Mouse (Mus musculus) retina, postnatal 1 day (tissue): ENCODE data around the gene Manbal.

ENCODE experiments used
- DNase-seq: peaks from one replicate; pipeline ENCODE4 v3.0.0-alpha.2; 2012

The Manbal gene

DNA sequence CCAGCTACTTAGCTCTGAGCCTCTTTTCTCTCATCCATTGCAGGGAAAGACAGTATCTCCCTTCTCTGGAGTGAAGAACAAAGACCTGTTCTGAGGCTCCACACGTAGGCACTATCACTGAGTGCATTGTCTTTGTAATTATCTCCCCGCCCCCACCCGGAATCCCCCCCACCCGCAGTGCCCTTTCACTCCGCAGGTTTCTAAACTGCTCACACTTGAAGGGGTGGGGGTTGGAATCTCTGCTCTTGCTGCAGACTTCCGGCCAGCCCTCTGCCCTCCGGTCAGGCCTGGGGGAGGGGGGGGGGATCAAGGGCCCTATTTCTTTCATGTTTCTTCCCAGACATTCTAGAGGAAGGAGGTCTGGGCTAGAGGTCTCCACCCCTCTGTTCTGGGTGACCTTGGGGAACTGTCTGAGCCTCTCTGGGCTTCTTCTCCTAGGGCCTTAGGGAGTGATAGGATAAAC lies 51.2 kb downstream of the Manbal start:
- peak; percentile 77 for DNase-seq

DNA sequence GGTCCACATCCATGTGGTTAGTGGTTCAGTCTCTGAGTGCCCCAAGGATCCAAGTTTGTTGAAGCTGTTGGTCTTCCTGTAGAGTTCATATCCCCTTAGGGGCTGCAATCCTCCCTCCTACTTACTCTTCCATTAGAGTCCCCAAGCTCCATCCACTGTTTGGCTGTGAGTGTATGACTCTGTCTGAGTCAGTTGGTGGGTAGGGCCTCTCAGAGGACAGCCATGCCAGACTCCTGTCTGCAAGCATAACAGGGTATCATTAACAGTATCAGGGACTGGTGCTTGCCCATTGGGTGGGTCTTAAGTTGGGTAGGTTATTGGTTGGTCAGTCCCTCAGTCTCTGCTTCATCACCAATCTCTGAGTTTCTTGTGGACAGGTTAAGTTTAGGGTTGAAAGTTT lies 52.1 kb downstream of the Manbal start:
- no peak for DNase-seq

DNA sequence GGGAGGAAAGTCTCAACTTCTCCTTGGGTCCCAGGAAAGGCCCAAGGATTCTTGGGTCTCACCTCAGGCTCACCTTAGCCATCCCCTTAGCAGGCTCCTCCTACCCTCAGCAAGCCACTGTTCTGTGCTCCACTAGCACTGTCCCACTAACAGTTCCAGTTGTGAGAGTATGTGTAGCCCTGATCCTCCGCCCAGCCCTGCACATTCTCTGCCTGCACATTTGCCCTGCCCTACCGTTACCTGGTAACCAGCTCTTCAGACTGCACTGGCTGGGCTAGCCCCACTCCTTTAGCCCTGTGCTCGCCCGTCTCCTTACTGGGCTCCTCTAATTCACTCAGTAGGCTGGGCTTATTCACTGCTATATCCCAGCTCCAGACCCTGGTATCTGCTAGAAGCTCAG lies 53.0 kb downstream of the Manbal start:
- DNase-seq: no peak

DNA sequence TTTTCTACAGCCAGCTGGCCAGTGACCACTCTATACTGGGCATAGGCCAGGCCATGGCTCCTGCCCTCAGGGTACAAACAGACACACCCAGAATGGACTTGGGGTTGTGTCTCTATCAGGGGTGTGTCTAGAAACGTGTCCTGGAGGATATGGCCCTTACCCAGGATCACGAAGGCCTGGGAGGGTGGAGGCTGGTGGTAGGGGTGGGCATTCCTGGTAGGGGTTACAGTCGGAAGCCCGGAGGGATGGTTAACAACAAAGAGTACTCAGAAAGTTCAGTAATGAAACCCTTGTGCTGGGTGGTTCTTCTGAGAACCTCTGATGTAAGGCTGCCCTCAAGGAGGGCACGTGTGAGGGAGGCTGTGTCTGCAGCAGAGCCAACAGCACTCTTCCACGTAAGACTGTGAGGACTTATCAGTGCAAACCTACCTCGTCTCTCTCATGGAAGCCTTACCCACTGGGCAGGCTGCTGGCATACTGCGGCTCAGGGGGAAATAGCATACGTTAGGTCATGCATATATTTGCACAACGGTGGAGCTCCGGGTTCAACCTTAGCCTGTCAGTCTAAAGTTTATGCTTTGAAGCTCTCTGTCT lies 54.8 kb downstream of the Manbal start:
- no peak for DNase-seq

DNA sequence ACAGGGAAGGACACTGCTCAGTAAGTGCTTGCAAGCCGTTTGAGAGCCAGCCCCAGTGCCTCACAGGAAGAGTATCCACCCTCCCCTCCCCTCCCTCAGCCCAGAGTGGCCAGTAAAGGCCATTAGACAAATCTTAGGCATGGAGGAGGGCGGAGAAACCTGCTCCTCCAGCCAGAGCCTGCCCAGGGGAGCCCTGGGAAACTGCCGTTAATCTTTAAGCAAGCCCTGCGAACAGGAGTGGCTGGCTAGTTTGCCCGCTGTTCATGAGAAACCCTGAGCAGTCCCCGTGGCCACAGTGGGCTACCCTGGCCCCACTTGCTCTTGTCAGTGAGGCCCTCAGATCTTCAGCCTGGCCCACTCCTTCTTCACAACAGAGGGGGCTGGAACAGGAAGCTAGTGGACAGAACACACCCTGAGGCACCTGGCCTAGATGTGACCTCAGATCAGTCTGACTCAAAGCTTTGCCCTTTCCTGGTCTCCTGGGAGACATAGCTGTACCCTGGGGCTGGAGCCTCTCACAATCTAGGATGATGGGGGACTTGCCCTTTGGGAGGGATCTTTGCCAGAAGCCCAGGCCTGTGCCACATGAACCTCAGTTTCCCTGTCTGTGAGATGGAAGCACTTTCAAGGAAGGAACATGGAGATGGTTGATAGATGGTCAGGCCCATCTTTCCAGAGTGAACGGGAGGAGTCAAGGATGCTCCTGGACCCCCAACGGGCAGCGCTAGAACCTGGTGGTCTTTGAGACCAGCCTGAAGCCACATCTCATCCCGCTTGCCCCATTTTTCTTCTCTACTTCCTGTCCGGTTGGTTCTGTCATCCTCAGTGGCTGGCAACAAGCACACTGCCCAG lies 55.7 kb downstream of the Manbal start:
- peak; percentile 60 for DNase-seq

DNA sequence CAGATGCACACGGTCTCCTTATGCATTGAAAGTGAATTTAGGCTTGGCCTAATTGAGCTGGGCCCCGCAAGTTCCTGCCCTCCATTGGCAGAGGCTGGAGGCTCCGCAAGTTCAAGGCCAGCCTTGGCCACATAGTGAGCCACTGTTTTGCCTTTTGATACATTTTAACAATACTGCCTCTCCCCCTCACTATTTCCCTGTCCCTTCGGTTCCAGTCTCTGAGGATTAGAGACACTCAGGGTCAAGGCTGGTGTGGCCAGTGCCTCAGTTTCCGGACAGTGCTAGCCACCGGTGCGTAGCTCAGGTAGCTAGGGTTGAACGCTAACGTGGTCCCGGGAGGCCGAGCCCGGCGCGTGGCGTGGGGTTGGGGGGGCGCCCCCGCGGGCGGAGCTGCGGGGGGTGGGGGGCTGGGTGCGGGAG lies 56.3 kb downstream of the Manbal start:
- peak; percentile 46 for DNase-seq

DNA sequence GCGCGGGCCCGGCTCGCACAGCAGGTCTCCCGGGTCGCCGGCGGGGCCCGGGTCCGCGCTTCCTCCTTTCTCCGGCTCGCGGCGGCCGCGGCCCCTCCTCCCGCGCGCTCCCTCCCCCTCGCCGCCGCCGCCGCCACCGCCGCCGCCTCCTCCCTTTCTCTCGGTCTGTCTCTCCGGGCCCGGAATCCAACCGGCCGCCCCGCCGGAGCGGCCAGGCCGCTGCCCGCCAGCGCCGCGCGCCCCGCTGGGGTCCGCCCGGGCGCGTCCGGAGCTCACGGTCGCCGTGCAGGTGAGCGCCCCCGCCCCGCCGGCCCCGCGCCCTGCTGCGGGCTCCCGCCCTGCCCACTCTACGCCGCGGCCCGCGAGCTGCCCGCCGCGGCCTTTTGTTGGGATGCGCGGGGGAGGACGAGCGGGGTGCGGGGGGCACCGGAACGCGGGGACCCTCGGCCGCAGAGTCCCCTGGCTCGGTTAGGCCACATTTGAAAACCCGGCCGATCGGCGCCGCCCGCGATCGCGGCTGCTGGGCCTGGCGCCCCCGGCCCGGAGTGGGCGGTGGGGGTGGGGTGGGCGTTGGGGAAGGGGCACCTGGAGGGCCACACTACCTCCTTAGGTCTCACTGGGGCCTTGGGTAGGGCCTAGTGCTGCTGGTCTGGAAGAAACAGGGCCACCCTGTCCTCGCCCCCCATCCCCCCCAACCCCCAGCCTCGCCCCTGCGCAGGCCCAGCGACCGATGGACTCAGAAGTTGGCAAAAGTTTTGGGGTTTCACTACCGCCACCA lies 56.9 kb downstream of the Manbal start:
- peak; percentile 52 for DNase-seq

DNA sequence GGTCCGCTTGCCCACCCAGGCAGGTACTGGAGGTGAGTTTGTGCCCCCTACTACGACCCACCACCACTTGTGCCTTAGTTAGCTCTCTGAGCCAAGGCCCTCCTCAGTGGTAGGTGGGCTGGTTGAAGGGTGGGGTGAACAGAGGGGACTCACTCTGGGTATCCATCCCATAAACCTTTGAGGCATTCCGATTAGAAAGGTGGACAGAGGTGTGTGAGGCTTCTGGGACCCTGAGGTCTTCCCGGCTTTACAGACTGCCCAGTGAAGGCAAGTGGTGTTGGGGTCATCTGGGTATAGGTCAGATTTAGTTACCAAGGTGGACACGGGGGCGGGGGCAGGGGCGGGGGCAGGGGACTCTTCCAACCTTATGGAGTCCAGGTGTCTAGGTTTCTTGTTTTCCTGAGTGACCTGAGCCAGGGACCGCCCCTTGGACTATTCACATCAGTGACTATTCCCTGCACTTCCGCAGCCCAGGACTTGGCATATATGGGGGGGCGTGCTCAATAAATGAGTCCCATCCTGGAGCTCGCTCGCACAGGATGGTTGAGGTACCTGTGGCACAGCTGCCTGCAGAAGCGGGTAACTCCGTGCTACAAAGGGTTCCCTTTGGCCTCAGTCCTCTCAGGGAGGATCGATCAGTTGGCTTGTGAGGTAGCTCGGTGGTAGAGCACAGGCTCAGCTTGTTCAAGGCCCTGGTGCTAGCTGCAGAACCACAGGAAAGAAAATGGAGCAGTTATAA lies 57.7 kb downstream of the Manbal start:
- no peak for DNase-seq

DNA sequence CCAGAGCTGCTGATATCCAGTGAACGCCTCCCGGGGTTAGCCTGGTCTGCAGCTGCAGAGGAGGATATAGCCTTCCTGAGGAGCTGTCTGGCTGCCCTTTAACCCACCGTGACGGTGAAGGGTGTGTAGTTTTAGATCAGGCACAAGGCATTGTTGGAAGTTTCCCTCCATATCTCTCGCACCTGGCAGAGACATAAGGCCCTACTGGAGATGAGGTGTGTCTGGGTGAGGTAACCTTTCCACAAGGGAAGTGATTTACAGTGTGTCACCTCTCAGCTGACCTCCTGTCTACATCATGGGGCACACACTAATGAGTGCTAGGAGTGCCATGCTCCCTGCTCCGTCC lies 58.2 kb downstream of the Manbal start:
- DNase-seq: no peak

DNA sequence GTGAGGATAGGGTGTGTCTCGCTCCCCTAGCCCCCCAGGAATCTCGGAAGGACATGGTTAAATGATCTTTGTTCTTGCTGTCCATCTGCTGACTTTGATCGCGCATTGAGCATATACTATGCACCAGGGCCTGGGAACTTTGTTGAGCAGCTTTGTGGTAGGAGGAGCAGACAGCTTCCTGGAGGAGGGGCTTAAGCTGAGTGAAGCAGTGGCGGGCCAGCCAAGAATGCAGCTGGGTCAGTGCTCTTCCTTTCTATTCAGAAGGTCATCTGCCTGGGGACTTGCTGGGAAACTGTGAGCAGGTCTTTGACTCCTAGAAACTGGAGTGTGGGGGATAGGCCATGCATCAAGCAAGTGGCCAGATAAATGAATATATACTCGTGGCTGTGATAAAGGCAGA lies 58.8 kb downstream of the Manbal start:
- DNase-seq: peak; percentile 40

DNA sequence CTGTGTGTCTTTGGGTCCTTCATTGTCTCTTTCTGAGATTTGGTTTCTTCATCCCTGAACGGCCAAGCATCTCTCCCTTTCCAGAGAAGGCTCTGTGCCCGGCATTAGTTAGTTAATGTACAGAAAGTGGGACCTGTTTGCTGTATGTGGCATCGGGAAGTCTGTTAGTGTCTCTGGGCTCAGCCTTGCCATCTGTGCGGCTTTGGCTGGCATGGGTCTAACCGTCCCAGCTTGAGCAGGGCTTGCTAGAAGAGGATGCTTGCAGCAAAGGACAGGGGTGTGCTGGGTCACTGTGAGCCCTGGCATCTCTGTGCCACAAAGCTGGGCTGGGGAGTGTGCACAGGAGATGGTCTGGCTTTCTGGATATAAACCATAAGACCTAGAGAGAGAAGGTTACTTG lies 59.8 kb downstream of the Manbal start:
- DNase-seq: no peak

DNA sequence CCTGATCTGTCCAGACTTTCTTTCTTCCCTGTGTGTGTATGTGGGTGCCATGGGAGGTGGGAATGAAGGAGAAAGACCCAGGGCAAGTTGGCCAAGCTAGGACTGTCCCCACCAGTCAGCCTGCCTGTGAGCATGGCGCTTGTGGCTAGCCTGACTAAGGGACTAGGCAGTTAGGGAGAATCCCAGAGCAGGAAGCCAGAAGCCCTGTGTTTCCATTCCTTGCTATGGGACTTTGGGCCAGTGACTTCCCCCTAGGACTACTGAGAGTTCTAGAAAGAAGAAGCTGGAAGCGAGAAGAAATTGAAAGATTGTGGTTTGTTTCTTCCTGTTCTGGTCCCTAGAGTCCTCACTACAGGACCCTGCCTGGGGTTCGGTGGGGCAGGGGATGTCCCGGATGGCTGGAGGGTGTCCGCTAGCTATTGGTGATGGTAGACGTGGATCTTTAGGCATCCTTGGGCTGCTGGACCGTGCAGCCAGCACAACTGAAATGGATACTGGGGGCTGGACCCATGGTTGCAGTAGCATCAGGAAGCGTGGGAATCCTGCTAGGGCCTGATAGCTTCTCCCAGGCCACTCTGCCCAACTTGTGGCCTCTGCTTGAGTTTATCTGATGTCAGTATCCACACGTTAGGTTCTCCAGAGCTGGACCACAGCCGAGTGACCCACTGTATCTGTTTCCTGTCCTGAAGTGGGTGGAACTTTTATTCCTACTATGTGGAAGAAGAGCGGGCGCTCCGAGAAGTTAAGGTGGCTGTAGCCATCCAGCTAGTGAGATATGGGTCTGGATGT lies 61.2 kb downstream of the Manbal start:
- DNase-seq: no peak

DNA sequence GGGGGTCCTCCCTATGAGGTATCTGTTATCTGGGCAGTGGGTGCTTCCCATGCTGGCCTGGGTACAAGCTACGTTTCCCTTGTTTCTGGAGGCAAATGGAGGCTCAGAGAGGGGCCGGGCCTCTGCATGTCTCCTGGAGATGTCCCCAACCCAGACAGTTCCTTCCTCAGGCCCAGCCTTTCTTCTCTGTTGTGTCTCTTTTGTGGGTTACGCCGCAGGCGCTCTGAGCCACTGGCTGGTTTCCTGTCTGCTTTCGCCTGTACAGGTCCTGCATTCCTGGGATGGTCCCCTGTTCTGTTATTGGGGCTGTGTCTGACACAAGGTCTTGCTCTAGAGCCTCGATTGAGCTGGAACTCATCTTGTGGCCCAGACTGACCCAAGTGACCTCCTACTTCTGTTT lies 62.3 kb downstream of the Manbal start:
- DNase-seq: no peak

DNA sequence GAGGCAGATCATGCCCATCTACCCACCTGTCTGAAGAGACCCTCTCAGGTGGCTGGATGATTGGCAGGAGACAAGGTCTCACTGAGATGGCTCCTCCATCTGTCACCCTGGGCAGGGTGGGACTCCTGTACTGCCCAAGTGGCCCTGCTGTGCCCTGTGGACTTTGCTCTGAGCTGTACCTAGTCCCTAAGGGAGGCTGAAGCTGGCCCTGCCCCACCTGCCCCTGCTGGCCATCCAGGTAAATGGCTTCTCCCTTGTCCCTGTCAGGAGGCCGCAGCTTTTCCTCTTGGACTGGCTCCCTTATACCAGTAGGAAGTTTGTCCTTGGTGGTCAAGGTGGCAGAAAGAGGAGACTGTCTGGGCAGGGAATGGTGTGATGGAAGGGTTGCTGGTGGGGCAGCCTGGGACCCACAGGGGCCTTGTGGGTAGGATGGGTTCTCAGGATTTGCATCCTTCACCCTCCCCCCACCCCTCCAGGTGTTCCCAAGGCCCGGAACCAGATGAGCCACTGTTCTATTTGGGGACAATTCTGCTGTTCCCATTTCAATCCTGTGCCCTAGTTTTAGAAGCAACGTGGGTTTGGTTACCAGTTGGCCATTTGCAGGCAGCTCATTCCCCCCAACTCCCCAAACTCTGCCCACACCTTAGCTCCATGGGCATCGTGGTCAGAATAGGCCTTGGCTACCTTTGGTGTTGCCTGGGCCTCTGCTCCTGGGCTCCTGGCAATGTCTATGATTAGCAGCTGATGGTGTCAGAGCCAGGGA lies 63.5 kb downstream of the Manbal start:
- no peak for DNase-seq

DNA sequence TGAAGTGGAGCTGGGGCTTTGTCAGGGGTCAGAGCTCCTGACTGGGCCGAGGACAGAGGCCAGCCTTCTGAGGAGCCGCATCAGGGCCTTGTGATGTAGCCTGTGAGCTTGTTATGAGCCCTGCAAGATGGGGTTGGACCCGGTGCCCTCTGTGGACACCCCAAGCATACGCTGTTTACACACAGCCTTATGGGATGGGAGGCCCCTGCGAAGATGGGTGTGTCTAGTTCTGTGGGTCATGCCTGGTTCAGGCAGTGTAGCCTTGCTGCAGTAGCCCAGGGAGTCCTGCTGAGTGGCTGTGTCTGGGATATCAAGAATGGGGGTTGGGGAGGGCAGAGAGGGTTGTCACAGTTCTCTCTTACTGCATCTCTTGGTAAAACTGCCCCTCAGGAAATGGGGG lies 64.5 kb downstream of the Manbal start:
- peak; percentile 43 for DNase-seq

DNA sequence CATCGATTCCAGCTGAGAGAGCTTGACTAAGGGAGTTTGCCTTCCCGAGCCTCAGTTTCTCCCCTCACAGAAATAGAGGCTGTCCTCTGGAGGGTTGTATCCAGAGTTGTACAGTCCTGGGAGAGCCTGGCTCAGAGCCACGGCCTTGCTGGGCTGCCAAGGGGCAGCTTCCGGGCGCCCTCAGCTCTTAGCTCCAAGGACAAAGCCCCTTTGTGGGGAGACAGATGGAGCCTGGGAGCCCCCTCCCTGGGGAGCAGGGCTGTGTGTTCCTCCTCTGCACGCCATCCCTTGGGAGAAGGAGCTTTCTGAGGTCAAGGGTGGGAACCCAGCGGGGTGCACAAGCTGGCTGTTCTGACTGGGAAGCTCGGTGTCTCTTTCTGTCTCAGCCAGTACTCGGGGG lies 65.1 kb downstream of the Manbal start:
- peak; percentile 90 for DNase-seq

DNA sequence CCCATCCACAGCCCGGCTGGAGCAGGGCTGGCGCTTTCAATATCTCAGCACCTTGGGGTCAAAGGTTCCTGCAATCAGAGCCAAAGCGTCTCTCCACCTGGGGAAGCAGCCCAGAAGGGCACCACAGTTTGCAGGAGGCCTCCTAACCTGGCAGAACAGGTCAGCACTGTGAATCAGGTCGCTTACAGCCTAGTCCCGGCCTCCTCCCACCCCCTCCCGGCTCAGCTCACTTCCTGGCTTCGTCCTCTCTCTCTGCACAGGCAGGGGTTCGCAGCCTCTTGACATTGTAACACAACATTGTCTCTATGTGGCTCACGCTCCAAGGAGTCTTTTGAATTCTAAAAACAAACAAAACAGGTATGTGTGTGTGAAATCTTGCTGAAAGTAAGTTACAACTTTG lies 66.6 kb downstream of the Manbal start:
- DNase-seq: no peak

DNA sequence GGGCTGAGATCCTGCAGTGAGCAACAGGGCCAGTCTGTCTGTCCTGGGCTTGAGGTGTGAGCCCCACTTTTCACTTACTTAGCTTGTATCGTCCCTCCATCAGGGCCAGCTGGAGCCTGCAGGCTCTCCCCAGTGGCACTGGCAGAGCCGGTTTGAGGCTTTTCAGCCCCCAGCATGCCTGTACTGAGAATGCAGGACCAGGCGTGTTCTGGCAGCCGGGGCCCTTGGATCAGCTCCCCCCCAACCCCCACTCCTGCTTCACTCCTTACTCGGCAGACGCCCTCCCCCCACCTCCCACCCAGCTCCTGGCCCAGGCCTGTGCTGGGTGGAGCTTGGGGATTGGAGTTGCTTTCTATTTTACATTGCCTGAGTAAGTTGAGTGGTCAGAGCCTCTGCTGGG lies 67.1 kb downstream of the Manbal start:
- DNase-seq: peak; percentile 56

DNA sequence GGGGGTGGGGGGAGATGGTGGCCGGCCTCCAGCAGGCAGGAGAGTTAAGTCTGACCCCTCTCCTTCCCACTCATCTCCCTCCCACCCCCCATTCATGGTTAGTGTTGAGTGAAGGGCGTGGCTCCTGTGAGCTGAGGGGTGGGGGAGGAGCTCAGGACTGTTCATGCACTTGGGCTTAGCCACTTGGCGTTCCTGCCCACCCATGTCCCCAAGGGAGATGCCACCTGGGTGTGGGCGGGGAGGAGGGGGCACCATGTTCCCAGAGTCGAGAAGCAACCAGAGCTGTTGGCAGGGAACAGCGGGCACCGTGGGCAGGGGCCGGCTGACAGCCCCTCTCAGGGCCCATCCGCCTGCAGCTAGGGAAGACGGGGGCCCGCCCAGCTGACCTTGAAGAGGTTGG lies 69.1 kb downstream of the Manbal start:
- DNase-seq: no peak

DNA sequence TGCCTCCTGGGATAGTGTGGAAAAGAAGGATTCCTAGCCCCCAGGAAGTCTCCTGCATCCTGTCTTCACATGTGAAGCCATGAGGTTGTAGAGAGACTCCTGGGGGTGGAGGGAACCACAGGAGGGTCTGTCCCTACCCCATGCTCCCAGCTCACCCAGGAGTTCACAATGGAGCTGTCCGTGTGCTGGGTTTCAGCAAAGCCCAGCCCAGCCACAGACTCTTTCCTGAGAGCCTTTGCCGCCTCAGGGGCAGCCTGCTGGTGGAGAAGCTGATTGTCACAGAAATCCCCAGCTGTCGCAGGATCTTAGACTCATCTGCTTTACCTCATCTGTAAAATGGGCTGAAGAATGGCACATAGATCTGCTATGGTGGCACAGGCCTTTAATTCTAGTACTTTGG lies 69.7 kb downstream of the Manbal start:
- DNase-seq: no peak

DNA sequence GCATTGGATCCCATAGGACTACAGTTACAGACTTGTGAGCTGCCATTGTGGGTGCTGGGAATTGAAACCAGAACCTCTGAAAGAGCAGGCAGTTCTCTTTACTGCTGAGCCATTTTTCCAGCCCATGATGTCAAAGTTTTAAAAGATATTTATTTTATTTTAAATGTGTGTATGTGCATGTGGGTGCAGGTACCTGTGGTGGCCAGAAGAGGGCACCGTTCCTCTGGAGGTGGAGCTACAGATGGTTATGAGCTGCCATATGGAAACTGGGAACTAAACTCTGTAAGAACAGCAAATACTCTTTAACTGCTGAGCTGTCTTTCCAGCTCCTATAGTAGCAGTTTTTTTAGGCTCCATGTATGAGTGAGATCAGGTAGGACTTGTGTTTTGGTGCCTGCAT lies 74.0 kb downstream of the Manbal start:
- no peak for DNase-seq
